Mouse (Mus musculus) stomach, embryonic 16.5 days (tissue): ENCODE data around the gene Mast4. TPM values are rescaled to one million over a fixed set of nuclear protein-coding genes. Genes with fewer than 3 reads are reported as not detected.

ENCODE experiments used
- ATAC-seq: fragments of 200-750 bp; cut with Nextera tagmentation; 2 replicates; pipeline ENCODE4 v1.8.0; 2017; ENCODE audit warnings: moderate number of reproducible peaks, moderate TSS enrichment; ENCODE audit not compliant: insufficient read depth, low FRiP score
- H3K27ac ChIP-seq: fragments of 300-500 bp; sonication (generic); 2 replicates; pipeline ENCODE4 v1.5.1; 2014; ENCODE audit warnings: low read length
- H3K27me3 ChIP-seq: fragments of 300-500 bp; sonication (generic); 2 replicates; pipeline ENCODE4 v1.6.1; 2014; ENCODE audit warnings: low read length, control low read depth, mixed read lengths; ENCODE audit not compliant: control insufficient read depth, insufficient read depth
- H3K36me3 ChIP-seq: fragments of 300-500 bp; sonication (generic); 2 replicates; pipeline ENCODE4 v1.6.1; 2014; ENCODE audit warnings: low read length; ENCODE audit not compliant: control insufficient read depth, insufficient read depth
- H3K4me1 ChIP-seq: fragments of 300-500 bp; sonication (generic); 2 replicates; pipeline ENCODE4 v1.6.1; 2014; ENCODE audit warnings: low read length, control low read depth, mixed read lengths; ENCODE audit not compliant: control insufficient read depth, insufficient read depth
- H3K4me2 ChIP-seq: fragments of 300-500 bp; sonication (generic); 2 replicates; pipeline ENCODE4 v1.6.1; 2014; ENCODE audit warnings: low read depth, low read length, mixed read lengths
- H3K4me3 ChIP-seq: fragments of 300-500 bp; sonication (generic); replicated peaks from 2 replicates; pipeline ENCODE4 v1.5.1; 2014; ENCODE audit warnings: mild to moderate bottlenecking, low read length
- H3K9ac ChIP-seq: fragments of 300-500 bp; sonication (generic); 2 replicates; pipeline ENCODE4 v1.6.1; 2014; ENCODE audit warnings: low read length
- H3K9me3 ChIP-seq: fragments of 300-500 bp; sonication (generic); replicated peaks from 2 replicates; pipeline ENCODE4 v1.6.1; 2016; ENCODE audit warnings: low read length, control low read depth; ENCODE audit not compliant: control insufficient read depth
- WGBS: fragments of 180-500 bp; shearing (Covaris S2); extraction: QIAGEN DNeasy Blood & Tissue Kit; methylation state at CpG from one replicate; pipeline ENCODE4 v1.1.7; 2014; 5-methylcytosine and 5-hydroxymethylcytosine counted together
- polyA plus RNA-seq: library from polyadenylated mRNA; unstranded; fragments of >200 nt; fragmentation: Nextera tagmentation; extraction: Ambion mirVana; gene quantifications from 2 replicates; pipeline ENCODE4 v1.2.1, GENCODE M21; 2015

The Mast4 gene
- polyA plus RNA-seq, 1 experiment from 2014 or later, result 31.0 TPM

DNA sequence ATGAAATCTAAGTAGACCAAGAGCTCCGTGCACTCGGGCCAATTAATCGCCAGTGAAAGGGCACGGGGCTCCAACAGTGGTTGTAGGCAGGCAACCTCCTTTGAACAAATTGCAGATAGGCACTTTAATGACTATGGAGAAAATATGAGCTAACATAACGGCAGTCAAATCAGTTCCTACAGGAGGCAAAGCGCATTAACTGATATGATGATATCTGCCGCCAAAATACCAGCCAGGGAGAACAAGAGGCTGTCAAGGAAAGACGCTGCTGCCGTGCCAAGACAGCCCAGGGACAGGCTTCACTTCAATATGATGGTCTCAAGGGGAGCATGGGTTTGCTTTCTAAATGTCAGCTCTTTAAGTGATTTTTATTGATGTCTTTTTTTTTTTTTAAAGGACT is 401.9 kb downstream of the Mast4 start:
- Histone ChIP-seq H3K36me3 (no peaks in the 10 kb centered on the region), H3K4me3 (no peak overlapping the region), H3K9me3 (no peaks in the 10 kb centered on the region), H3K4me2 (no peak overlapping the region), H3K4me1 (no peaks in the 10 kb centered on the region), H3K27ac (no peak overlapping the region), H3K27me3 (no peaks in the 10 kb centered on the region), H3K9ac (no peak overlapping the region)
- no peak for ATAC-seq
- WGBS, result 82% methylated on average over 9 of the region's 9 CpGs

DNA sequence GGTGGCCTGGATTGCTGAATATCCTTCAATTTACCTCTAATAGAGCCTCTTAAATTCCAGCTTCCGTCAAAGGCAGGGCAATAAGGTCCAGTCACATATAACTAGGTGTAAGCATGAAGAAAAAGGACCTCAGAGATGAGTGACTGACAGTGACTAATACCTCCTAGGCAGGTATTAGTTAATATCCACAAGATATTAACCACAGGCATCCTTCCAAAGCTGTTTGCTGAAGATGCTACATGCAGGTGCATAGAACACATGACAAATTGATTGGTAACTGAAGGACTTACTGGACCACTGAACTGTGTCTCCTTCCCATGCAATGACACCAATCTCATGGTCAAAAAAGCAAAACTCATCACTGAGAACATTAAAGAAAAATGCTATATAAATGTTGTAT is 402.3 kb downstream of the Mast4 start:
- no peak for ATAC-seq
- no peak overlapping the region for H3K9ac ChIP-seq
- no peaks in the 10 kb centered on the region for H3K9me3 ChIP-seq
- 98% methylated on average over 1 of the region's 1 CpGs for WGBS
- H3K27me3 ChIP-seq, result no peaks in the 10 kb centered on the region
- H3K4me3 ChIP-seq, result no peak overlapping the region
- H3K27ac ChIP-seq, result no peak overlapping the region
- H3K4me2 ChIP-seq, result no peak overlapping the region
- no peaks in the 10 kb centered on the region for H3K4me1 ChIP-seq
- no peaks in the 10 kb centered on the region for H3K36me3 ChIP-seq

DNA sequence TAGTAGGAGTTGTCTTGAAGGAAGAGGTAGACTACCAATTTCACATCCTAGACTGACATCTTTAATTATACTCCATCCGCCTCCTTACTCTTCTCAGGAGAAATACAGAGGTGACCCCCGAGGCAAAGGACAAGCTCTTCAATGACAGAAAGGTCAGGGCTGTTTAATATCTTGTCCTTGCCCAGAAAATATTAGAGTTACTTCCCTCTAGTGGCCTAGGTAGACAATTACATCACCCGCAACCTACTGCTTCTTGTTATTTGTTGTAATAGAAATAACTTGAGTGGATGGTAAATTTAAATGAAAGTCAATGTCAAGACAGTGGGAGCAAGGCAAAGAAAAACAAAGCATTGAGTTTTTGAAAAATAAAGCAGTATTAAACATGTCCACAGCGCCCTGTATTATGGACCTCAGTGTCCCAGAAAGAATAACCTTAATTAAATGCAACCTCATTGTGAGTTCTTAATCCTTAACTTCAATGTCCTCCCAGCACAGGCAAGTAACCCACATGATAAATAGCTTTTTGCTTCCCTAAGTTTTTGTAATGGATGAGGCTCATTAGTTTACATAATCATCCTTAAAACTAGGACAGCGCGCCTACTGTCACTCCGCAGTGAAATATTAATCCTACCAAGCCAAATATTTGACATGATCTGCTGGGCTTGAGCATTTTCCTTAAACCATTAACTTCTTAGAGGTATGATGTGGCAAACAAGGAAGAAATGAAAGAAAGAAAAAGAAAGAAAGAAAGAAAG is 408.3 kb downstream of the Mast4 start:
- no peak overlapping the region for H3K27ac ChIP-seq
- H3K4me1 ChIP-seq, result no peaks in the 10 kb centered on the region
- H3K4me2 ChIP-seq, result no peak overlapping the region
- no peaks in the 10 kb centered on the region for H3K9me3 ChIP-seq
- no peak overlapping the region for H3K4me3 ChIP-seq
- H3K9ac ChIP-seq, result no peak overlapping the region
- H3K27me3 ChIP-seq, result no peaks in the 10 kb centered on the region
- no peak for ATAC-seq
- 71% methylated on average over 7 of the region's 7 CpGs for WGBS
- H3K36me3 ChIP-seq, result no peaks in the 10 kb centered on the region

- 89% methylated on average over 7 of the region's 7 CpGs for WGBS
- no peak overlapping the region for H3K27ac ChIP-seq
- no peaks in the 10 kb centered on the region for H3K9me3 ChIP-seq
- H3K4me2 ChIP-seq, result no peak overlapping the region
- no peaks in the 10 kb centered on the region for H3K27me3 ChIP-seq
- no peak overlapping the region for H3K4me3 ChIP-seq
- no peaks in the 10 kb centered on the region for H3K4me1 ChIP-seq
- H3K9ac ChIP-seq, result no peak overlapping the region
- H3K36me3 ChIP-seq, result no peaks in the 10 kb centered on the region
- no peak for ATAC-seq
Observed at GRCm38 (mm10) chr13:102919741-102920140, 414.6 kb downstream of the Mast4 start.

DNA sequence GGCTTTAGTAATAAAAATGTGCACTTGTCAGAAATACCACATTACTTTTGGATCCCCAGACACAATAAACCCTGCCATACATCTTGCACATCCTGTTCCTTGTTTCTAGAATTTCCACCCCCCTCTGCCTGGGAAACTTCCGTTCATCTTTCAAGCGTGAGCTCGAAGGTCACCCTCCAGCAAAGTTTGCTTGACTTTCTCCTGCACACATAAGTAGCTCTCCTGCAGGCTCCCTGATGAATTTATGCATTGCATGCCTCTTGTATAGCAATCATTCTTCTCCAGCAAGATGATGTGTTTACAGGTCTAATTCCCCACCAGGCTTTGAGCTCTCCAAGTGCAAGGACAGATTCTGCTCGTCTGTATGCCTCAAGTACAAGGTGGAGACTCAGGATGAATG is 415.7 kb downstream of the Mast4 start:
- WGBS, result 13% methylated on average over 4 of the region's 4 CpGs
- no peak overlapping the region for H3K9ac ChIP-seq
- H3K4me3 ChIP-seq, result no peak overlapping the region
- no peaks in the 10 kb centered on the region for H3K36me3 ChIP-seq
- no peak for ATAC-seq
- no peaks in the 10 kb centered on the region for H3K9me3 ChIP-seq
- H3K4me2 ChIP-seq, result no peak overlapping the region
- no peaks in the 10 kb centered on the region for H3K4me1 ChIP-seq
- H3K27me3 ChIP-seq, result no peaks in the 10 kb centered on the region
- H3K27ac ChIP-seq, result no peak overlapping the region

- Histone ChIP-seq H3K9ac (no peak overlapping the region), H3K36me3 (no peaks in the 10 kb centered on the region), H3K9me3 (no peaks in the 10 kb centered on the region), H3K27ac (no peak overlapping the region), H3K27me3 (no peaks in the 10 kb centered on the region), H3K4me3 (no peak overlapping the region), H3K4me1 (no peaks in the 10 kb centered on the region), H3K4me2 (no peak overlapping the region)
- ATAC-seq, result no peak
- 68% methylated on average over 1 of the region's 1 CpGs for WGBS
Observed at GRCm38 (mm10) chr13:102915341-102915740, 419.0 kb downstream of the Mast4 start.

DNA sequence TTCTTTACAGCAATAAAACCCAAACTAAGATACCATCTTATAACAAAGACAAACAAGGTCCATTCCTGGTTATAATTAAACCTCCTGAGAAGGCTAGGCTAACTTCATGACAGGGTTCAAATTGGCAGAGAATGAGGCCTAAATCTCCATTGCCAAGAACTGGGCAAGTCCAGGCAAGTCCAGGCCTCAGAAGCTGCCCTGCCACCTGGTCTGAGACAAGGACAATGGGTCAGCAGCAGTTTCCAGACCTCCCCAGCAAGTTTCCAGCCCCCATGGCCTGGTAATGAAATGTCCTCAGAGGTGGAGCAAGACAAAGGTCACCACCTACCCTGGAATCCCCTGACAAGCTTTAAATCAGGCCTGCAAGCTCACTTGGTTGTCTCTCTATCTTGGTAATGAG is 419.5 kb downstream of the Mast4 start:
- Histone ChIP-seq H3K9ac (no peak overlapping the region), H3K4me1 (no peaks in the 10 kb centered on the region), H3K36me3 (no peaks in the 10 kb centered on the region), H3K4me3 (no peak overlapping the region), H3K4me2 (no peak overlapping the region), H3K27me3 (no peaks in the 10 kb centered on the region), H3K9me3 (no peaks in the 10 kb centered on the region), H3K27ac (no peak overlapping the region)
- ATAC-seq, result no peak

DNA sequence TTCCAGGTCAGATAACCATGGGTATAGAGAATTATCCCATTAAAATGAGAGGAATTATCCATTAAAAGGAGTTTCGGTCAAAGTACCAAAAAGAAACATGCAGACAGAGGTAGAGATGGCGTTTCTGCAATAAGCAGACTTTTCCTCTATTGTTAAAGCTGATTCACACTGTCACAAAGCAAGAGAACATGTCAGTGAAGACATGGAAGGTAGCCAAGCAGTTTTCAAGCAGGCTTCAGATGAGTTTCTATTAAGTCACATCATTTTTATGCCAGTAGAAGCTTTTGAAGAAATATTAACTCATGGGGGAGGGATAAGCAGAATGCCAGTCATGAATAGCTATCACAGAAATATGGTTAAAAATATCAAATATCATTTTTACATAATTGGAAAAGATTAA is 420.4 kb downstream of the Mast4 start:
- Histone ChIP-seq H3K4me3 (no peak overlapping the region), H3K9ac (no peak overlapping the region), H3K9me3 (no peaks in the 10 kb centered on the region), H3K27me3 (no peaks in the 10 kb centered on the region), H3K4me2 (no peak overlapping the region), H3K36me3 (no peaks in the 10 kb centered on the region), H3K27ac (no peak overlapping the region), H3K4me1 (no peaks in the 10 kb centered on the region)
- WGBS, result 81% methylated on average over 2 of the region's 2 CpGs
- ATAC-seq, result no peak

GRCm38 (mm10) chr13:102912867-102913266 is 421.4 kb downstream of the Mast4 start:
- Histone ChIP-seq H3K9me3 (no peaks in the 10 kb centered on the region), H3K36me3 (no peaks in the 10 kb centered on the region), H3K27ac (no peak overlapping the region), H3K9ac (no peak overlapping the region), H3K27me3 (no peaks in the 10 kb centered on the region), H3K4me1 (no peaks in the 10 kb centered on the region), H3K4me2 (no peak overlapping the region), H3K4me3 (no peak overlapping the region)
- no peak for ATAC-seq
- 75% methylated on average over 12 of the region's 12 CpGs for whole genome bisulfite sequencing
